Comparison of ENCODE assay signal across 8 mouse cellular contexts in the genomic region with DNA sequence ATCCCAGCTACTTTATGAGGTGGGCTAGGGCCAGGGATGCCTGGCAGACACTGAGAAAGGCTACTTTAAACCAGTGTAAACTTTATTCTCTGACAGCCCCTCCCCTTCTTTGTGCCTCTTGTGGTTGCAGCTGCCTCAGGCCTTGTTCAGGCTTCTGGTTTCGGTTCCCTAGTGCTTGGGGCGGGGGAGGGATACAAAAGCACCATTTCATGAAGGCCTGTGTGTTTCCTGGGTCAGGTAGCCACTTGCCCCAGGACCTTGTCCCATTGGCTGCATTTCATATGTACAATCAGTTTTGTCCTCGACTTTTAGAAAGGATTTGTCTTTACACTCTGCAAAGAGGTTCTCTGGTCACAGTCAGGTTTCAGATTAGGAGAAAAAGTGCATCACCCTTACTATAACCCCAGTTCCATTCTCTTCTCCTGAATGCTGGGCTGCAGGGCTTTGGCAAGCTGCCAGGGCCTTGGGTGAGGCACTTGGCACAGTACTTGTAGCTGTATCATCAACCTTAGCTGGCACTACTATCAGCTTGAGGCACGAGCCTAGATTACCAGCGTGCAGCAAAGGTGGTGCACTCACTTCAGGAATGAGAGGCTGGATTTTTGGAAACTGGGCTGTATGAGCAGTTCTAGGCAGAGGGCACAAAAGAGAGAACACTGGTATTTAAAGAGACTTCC. TPM values are rescaled to one million over a fixed set of nuclear protein-coding genes. Genes with fewer than 3 reads are reported as not detected.
A peak's percentile ranks its signal among the peaks of the same experiment; 100 is the strongest.
DNase-seq lines count a peak whose midpoint lies in the region; ATAC-seq and TF ChIP-seq lines count a peak whose summit lies in the region.

No protein-coding gene starts in this region.

- H3K4me1 ChIP-seq in embryonic facial prominence, embryonic 11.5 days (ENCODE audit: control insufficient read depth, insufficient read depth, low read length), result no peaks in the 10 kb centered on the region
- peaks cover 37% of the 10 kb centered on the region for H3K4me1 ChIP-seq in embryonic facial prominence, embryonic 10.5 days
- H3K4me1 ChIP-seq in G1E (ENCODE audit: insufficient read depth, low read depth, low read length), result peaks cover 37% of the 10 kb centered on the region
- peaks cover 19% of the 10 kb centered on the region; the same call in 1 of the 2 replicates for H3K4me1 ChIP-seq in limb, embryonic 12.5 days (replicated peaks)
- peaks cover 16% of the 10 kb centered on the region for H3K4me1 ChIP-seq in midbrain, embryonic 16.5 days (ENCODE audit: control insufficient read depth, insufficient read depth, low read length)

- no peak overlapping the region for H3K27ac ChIP-seq in embryonic facial prominence, embryonic 11.5 days (replicated peaks; ENCODE audit: low read depth, low read length)
- no peak overlapping the region for H3K27ac ChIP-seq in embryonic facial prominence, embryonic 10.5 days (replicated peaks)
- peak overlapping the region; percentile 41; the same call in 1 of the 2 replicates for H3K27ac ChIP-seq in limb, embryonic 12.5 days
- H3K27ac ChIP-seq in midbrain, embryonic 16.5 days (ENCODE audit: low read length), result no peak overlapping the region

- intact Hi-C loops in heart, postnatal 14 days (cut with DNase I), result loop anchor here (10.0 kb wide), 1 partner anchor 226 kb away; no protein-coding TSS in a partner anchor

- H3K4me3 ChIP-seq in embryonic facial prominence, embryonic 11.5 days (ENCODE audit: low read depth, low read length), result no peak overlapping the region
- H3K4me3 ChIP-seq in embryonic facial prominence, embryonic 10.5 days, result no peak overlapping the region
- H3K4me3 ChIP-seq in G1E (ENCODE audit: low read depth, low read length), result peak overlapping the region; percentile 76; the same call in 1 of the 2 replicates
- H3K4me3 ChIP-seq in limb, embryonic 12.5 days (replicated peaks), result no peak overlapping the region
- H3K4me3 ChIP-seq in midbrain, embryonic 16.5 days (ENCODE audit: low read depth, low read length), result no peak overlapping the region

- no peak for DNase-seq in embryonic facial prominence, embryonic 11.5 days (ENCODE audit: low spot score)
- no peak for DNase-seq in embryonic facial prominence, embryonic 10.5 days (ENCODE audit: low spot score)
- no peak for DNase-seq in G1E (ENCODE audit: low spot score)
- peak; percentile 45 to 60 for DNase-seq in cerebellum, postnatal 10 days
- peak; percentile 53 to 55 for DNase-seq in heart, postnatal 14 days
- DNase-seq in thymus, postnatal 14 days, result peak; percentile 39

- TF ChIP-seq CTCF in G1E (IDR thresholded peaks at IDR 0.05; ENCODE audit: low read depth, low read length), result no peak

- H3K9me3 ChIP-seq in embryonic facial prominence, embryonic 11.5 days (replicated peaks; ENCODE audit: control insufficient read depth, low read length), result no peaks in the 10 kb centered on the region
- no peaks in the 10 kb centered on the region for H3K9me3 ChIP-seq in embryonic facial prominence, embryonic 10.5 days
- no peaks in the 10 kb centered on the region for H3K9me3 ChIP-seq in G1E (replicated peaks)
- H3K9me3 ChIP-seq in limb, embryonic 12.5 days, result no peaks in the 10 kb centered on the region
- H3K9me3 ChIP-seq in midbrain, embryonic 16.5 days (replicated peaks; ENCODE audit: control insufficient read depth, low read length, poor library complexity, severe bottlenecking), result no peaks in the 10 kb centered on the region

- WGBS in embryonic facial prominence, embryonic 11.5 days, result 42% methylated on average over 5 of the region's 5 CpGs
- WGBS in embryonic facial prominence, embryonic 10.5 days, result 56% methylated on average over 5 of the region's 5 CpGs
- 50% methylated on average over 5 of the region's 5 CpGs for WGBS in limb, embryonic 12.5 days
- 47% methylated on average over 5 of the region's 5 CpGs for WGBS in midbrain, embryonic 16.5 days

- no peaks in the 10 kb centered on the region; the same call in 1 of the 2 replicates for H3K27me3 ChIP-seq in embryonic facial prominence, embryonic 11.5 days (ENCODE audit: control insufficient read depth, insufficient read depth, low read length)
- peaks cover 23% of the 10 kb centered on the region for H3K27me3 ChIP-seq in embryonic facial prominence, embryonic 10.5 days (replicated peaks; ENCODE audit: low read depth, poor library complexity, severe bottlenecking)
- no peaks in the 10 kb centered on the region for H3K27me3 ChIP-seq in G1E (ENCODE audit: insufficient read depth, low read length)
- peaks cover 23% of the 10 kb centered on the region for H3K27me3 ChIP-seq in limb, embryonic 12.5 days
- no peaks in the 10 kb centered on the region for H3K27me3 ChIP-seq in midbrain, embryonic 16.5 days (ENCODE audit: control insufficient read depth, insufficient read depth, low read depth, low read length)

- no peak for ATAC-seq in embryonic facial prominence, embryonic 11.5 days (replicated peaks; ENCODE audit: insufficient number of reproducible peaks, low FRiP score, low TSS enrichment, low read depth)
- no peak for ATAC-seq in G1E (ENCODE audit: extremely low read depth, insufficient number of reproducible peaks, low FRiP score, poor library complexity, severe bottlenecking)
- no peak for ATAC-seq in limb, embryonic 12.5 days (ENCODE audit: insufficient number of reproducible peaks, insufficient read depth, low FRiP score, low TSS enrichment, low read depth)
- ATAC-seq in midbrain, embryonic 16.5 days, result no peak

- H3K36me3 ChIP-seq in embryonic facial prominence, embryonic 11.5 days (replicated peaks; ENCODE audit: control insufficient read depth, insufficient read depth, low read depth, low read length), result no peaks in the 10 kb centered on the region
- peaks cover under 1% of the 10 kb centered on the region for H3K36me3 ChIP-seq in embryonic facial prominence, embryonic 10.5 days (replicated peaks)
- H3K36me3 ChIP-seq in G1E (replicated peaks), result peaks cover 40% of the 10 kb centered on the region
- peaks cover 5% of the 10 kb centered on the region; the same call in 1 of the 2 replicates for H3K36me3 ChIP-seq in limb, embryonic 12.5 days
- no peaks in the 10 kb centered on the region for H3K36me3 ChIP-seq in midbrain, embryonic 16.5 days (ENCODE audit: control insufficient read depth, insufficient read depth, low read length)

- no peak overlapping the region; the same call in 1 of the 2 replicates for H3K4me2 ChIP-seq in embryonic facial prominence, embryonic 11.5 days (ENCODE audit: low read depth, low read length)
- peak overlapping the region; percentile 63 for H3K4me2 ChIP-seq in limb, embryonic 12.5 days
- peak overlapping the region; percentile 23; the same call in 1 of the 2 replicates for H3K4me2 ChIP-seq in midbrain, embryonic 16.5 days (ENCODE audit: low read length)

- peak overlapping the region; percentile 1; the same call in 1 of the 2 replicates for H3K9ac ChIP-seq in embryonic facial prominence, embryonic 11.5 days (replicated peaks; ENCODE audit: low read length)
- H3K9ac ChIP-seq in limb, embryonic 12.5 days (replicated peaks), result no peak overlapping the region
- no peak overlapping the region for H3K9ac ChIP-seq in midbrain, embryonic 16.5 days (ENCODE audit: low read depth, low read length)

RNA-seq across cellular contexts. Expression of a gene that starts 2.4 kb away (rescaled TPM):
- 8.0 and 8.3 TPM in 2 replicates for polyA plus RNA-seq in embryonic facial prominence, embryonic 11.5 days (2014; fragmentation: Nextera tagmentation; extraction: Ambion mirVana)
- polyA plus RNA-seq in embryonic facial prominence, embryonic 10.5 days (2016; fragmentation: Nextera tagmentation; extraction: Ambion mirVana), result 8.1 and 10.4 TPM in 2 replicates
- total RNA-seq in G1E (2014; fragmentation: Nextera tagmentation), result 15.8 and 17.1 TPM in 2 replicates
- total RNA-seq in G1E (2017), result 6.3 and 7.0 TPM in 2 replicates
- polyA plus RNA-seq in G1E (2012), result 17.6 and 19.4 TPM in 2 replicates
- total RNA-seq in heart, postnatal 14 days (2021), result 10 to 100 TPM; 27.8 TPM
- polyA plus RNA-seq in limb, embryonic 12.5 days (2016; fragmentation: Nextera tagmentation; extraction: Ambion mirVana), result 12.5 and 13.2 TPM in 2 replicates
- 10.4 and 11.1 TPM in 2 replicates for polyA plus RNA-seq in midbrain, embryonic 16.5 days (2015; fragmentation: Nextera tagmentation; extraction: Ambion mirVana)

RNA-seq across cellular contexts. Expression of a gene that starts 2.8 kb away (rescaled TPM):
- polyA plus RNA-seq in embryonic facial prominence, embryonic 11.5 days (2014; fragmentation: Nextera tagmentation; extraction: Ambion mirVana), result 159 and 172 TPM in 2 replicates
- 152 and 153 TPM in 2 replicates for polyA plus RNA-seq in embryonic facial prominence, embryonic 10.5 days (2016; fragmentation: Nextera tagmentation; extraction: Ambion mirVana)
- total RNA-seq in G1E (2014; fragmentation: Nextera tagmentation) (83.2 and 98.4 TPM in 2 replicates), G1E (2017) (215 and 222 TPM in 2 replicates)
- 13.5 and 16.0 TPM in 2 replicates for polyA plus RNA-seq in G1E (2012)
- 10 to 100 TPM; 75.8 to 89.6 TPM for total RNA-seq in heart, postnatal 14 days (2021)
- 154 and 167 TPM in 2 replicates for polyA plus RNA-seq in limb, embryonic 12.5 days (2016; fragmentation: Nextera tagmentation; extraction: Ambion mirVana)
- polyA plus RNA-seq in midbrain, embryonic 16.5 days (2015; fragmentation: Nextera tagmentation; extraction: Ambion mirVana), result 123 and 130 TPM in 2 replicates

RNA-seq across cellular contexts. Expression of a gene that starts 38.1 kb away (rescaled TPM):
- polyA plus RNA-seq in embryonic facial prominence, embryonic 11.5 days (2014; fragmentation: Nextera tagmentation; extraction: Ambion mirVana), result 0.08 TPM in 2 replicates
- 0.08 and 0.14 TPM in 2 replicates for polyA plus RNA-seq in embryonic facial prominence, embryonic 10.5 days (2016; fragmentation: Nextera tagmentation; extraction: Ambion mirVana)
- total RNA-seq in G1E (2014; fragmentation: Nextera tagmentation) (not detected in 2 replicates), G1E (2017) (0.93 and 0.98 TPM in 2 replicates)
- 0.02 TPM in 1 of 2 replicates, not detected in the other for polyA plus RNA-seq in G1E (2012)
- total RNA-seq in heart, postnatal 14 days (2021), result 1 to 10 TPM; 1.0 to 1.2 TPM
- 0.21 and 0.22 TPM in 2 replicates for polyA plus RNA-seq in limb, embryonic 12.5 days (2016; fragmentation: Nextera tagmentation; extraction: Ambion mirVana)
- 0.25 and 0.40 TPM in 2 replicates for polyA plus RNA-seq in midbrain, embryonic 16.5 days (2015; fragmentation: Nextera tagmentation; extraction: Ambion mirVana)

RNA-seq across cellular contexts. Expression of a gene that starts 45.9 kb away (rescaled TPM):
- 6.1 TPM in 2 replicates for polyA plus RNA-seq in embryonic facial prominence, embryonic 11.5 days (2014; fragmentation: Nextera tagmentation; extraction: Ambion mirVana)
- polyA plus RNA-seq in embryonic facial prominence, embryonic 10.5 days (2016; fragmentation: Nextera tagmentation; extraction: Ambion mirVana), result 4.7 and 5.6 TPM in 2 replicates
- total RNA-seq in G1E (2014; fragmentation: Nextera tagmentation) (4.1 and 6.1 TPM in 2 replicates), G1E (2017) (9.9 and 12.7 TPM in 2 replicates)
- polyA plus RNA-seq in G1E (2012), result 1.6 and 2.1 TPM in 2 replicates
- total RNA-seq in heart, postnatal 14 days (2021), result 100 to 1,000 TPM; 109 to 112 TPM
- polyA plus RNA-seq in limb, embryonic 12.5 days (2016; fragmentation: Nextera tagmentation; extraction: Ambion mirVana), result 7.3 and 7.6 TPM in 2 replicates
- 6.6 and 7.3 TPM in 2 replicates for polyA plus RNA-seq in midbrain, embryonic 16.5 days (2015; fragmentation: Nextera tagmentation; extraction: Ambion mirVana)

RNA-seq across cellular contexts. Expression of a gene that starts 55.4 kb away (rescaled TPM):
- 0.90 and 1.4 TPM in 2 replicates for polyA plus RNA-seq in embryonic facial prominence, embryonic 11.5 days (2014; fragmentation: Nextera tagmentation; extraction: Ambion mirVana)
- polyA plus RNA-seq in embryonic facial prominence, embryonic 10.5 days (2016; fragmentation: Nextera tagmentation; extraction: Ambion mirVana), result 1.00 and 2.0 TPM in 2 replicates
- not detected in 2 replicates for total RNA-seq in G1E (2014; fragmentation: Nextera tagmentation)
- total RNA-seq in G1E (2017), result 0.44 TPM in 1 of 2 replicates, not detected in the other
- not detected in 2 replicates for polyA plus RNA-seq in G1E (2012)
- 10 to 100 TPM; 23.9 to 29.3 TPM for total RNA-seq in heart, postnatal 14 days (2021)
- 9.6 and 12.9 TPM in 2 replicates for polyA plus RNA-seq in limb, embryonic 12.5 days (2016; fragmentation: Nextera tagmentation; extraction: Ambion mirVana)
- polyA plus RNA-seq in midbrain, embryonic 16.5 days (2015; fragmentation: Nextera tagmentation; extraction: Ambion mirVana), result 2.0 and 2.4 TPM in 2 replicates

Comparison
In these comparisons a context has a peak if more than half of its experiments do, and no peak if none do; other contexts are left out.
1. DNase-seq: peak in cerebellum, postnatal 10 days (2 of 2), heart, postnatal 14 days (2 of 2) and thymus, postnatal 14 days (single experiment); none in embryonic facial prominence, embryonic 11.5 days (single experiment), embryonic facial prominence, embryonic 10.5 days (single experiment) and G1E (single experiment).